Mouse (Mus musculus): ENCODE results near the gene C2cd3. TPM values are rescaled to one million over a fixed set of nuclear protein-coding genes. Genes with fewer than 3 reads are reported as not detected.

The C2cd3 gene
- polyA plus RNA-seq, 1 experiment = 27.1 TPM

DNA sequence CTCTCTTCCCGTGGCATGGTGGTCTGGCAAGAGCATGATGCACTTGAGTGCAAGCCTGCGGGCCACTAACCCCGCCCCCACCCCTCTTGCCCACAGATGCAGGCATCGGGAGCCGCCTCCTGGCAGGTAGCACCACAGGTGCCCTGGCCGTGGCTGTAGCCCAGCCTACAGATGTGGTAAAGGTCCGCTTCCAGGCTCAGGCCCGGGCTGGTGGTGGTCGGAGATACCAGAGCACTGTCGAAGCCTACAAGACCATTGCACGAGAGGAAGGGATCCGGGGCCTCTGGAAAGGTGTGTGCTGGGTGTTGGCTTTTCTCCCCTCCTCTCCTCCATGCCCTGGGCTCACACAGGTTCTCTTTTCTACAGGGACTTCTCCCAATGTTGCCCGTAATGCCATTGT, 125.9 kb downstream of the C2cd3 start:
- no peak for TF ChIP-seq GATA1 (IDR thresholded peaks at IDR 0.05; ENCODE audit: low read length)

DNA sequence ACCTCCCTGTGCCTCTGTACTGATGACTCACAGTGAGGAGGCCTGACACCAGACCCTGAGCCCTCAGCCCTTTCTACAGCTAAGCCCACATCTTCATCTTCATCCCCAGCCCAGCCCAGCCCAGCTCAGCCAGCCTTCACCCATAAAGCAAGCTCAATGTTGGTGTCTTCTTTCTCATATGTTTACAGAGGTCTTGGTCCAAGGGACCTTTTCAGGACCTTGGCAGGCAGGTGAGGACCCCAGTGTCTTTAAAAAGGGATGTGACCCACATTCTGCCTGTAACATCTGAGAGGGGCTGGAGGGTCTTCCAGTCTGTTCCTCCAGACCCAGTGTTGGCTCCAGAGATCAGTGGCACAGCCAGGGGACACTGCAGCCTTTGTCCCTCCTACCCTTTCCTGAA, 127.4 kb downstream of the C2cd3 start:
- TF ChIP-seq GATA1 (IDR thresholded peaks at IDR 0.05; ENCODE audit: low read length) = no peak

DNA sequence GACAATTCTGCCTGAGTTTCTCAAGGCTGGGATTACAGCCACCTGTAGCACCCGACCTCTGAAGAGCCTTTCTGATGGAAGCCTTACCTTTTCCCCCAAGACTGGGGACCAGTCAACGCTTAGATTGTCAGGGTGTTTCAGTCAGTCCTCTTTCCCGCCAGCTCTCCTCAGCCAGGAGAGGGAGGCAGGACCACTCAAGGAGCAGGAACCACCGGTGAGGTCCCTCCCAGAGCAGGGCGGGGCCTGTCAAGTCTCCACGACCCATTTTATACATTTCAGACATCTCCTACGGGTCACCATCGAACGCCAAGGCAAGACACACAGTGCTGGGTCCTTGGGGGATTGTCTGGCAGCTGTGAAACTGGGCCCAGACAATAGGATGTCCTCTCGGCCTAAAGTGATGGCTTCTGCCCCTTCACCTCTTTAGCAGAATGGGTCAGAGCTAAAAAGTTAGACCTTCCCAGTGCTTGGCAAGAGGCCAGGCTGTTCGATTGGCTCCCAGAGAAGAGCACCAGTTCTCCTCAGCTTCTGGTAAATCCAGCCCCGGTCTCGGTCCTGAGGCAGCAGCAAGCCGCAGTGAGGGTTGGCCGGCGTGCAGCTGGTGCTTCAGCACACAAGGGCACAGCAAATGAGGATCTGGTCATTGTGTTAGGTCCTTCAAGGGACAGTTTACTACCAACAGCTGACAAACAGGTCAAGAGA, 128.4 kb downstream of the C2cd3 start:
- TF ChIP-seq GATA1 (IDR thresholded peaks at IDR 0.05; ENCODE audit: low read length) = no peak

DNA sequence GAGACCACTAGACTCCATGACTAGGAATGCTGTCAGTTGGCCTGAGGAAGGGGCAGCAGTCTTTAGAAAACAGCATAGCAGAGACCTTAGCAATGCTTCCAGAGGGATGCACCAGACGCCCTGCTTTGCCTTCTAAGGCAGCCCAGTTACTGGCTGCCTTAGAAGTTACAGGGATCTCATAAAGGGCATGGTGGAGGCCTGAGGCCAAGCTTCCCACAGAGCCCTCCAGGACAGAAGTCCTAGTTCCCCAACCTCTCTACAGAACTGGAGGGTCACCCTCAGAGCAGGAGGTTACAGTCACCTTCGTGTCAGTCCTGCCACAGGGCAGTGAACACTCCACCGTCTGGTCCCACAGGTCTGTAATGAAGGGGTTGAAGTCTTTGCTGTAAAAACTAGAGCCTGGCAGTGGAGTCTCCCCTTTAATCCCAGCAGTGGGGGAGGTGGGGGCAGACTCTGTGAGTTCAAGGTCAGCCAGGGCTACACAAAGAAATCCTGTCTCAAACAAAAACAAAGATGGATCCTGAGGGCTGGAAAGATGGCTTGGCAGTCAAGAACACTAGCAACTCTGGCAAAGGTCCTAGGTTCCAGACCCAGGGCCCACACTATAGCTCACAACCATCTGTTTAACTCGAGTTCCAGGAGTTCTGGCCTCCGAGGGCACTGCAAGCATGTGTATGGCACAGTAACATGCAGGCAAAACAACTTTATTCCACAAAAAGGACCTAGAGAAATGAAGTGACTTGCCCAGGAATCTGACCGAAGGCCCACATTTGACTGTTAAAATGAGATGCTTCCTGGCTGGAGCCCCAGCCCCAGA, 129.2 kb downstream of the C2cd3 start:
- TF ChIP-seq GATA1 (IDR thresholded peaks at IDR 0.05; ENCODE audit: low read length) = no peak

DNA sequence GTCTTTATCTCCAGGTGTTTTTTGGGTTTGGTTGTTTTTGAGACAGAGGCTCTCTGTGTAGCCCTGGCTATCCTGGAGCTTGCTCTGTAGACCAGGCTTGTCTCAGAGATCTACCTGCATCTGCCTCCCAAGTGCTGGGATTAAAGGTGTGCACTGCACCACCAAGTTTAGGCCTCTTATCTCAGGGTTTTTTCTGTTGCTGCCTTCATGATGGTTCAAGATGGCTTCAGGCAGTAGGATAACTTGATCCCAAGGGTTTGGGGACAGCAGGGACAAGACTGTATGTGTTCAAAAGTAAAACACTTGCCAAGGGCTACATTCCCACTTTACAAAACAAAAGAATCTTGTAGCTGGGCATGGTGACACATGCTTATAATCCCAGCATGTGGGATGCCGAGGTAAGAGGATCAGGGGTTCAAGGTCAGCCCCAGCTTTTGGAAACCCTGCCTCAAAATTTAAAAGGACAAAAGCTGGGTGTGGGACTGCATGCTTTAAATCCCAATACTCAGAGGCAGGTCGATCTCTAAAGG, 129.9 kb downstream of the C2cd3 start:
- no peak for TF ChIP-seq GATA1 (IDR thresholded peaks at IDR 0.05; ENCODE audit: low read length)

DNA sequence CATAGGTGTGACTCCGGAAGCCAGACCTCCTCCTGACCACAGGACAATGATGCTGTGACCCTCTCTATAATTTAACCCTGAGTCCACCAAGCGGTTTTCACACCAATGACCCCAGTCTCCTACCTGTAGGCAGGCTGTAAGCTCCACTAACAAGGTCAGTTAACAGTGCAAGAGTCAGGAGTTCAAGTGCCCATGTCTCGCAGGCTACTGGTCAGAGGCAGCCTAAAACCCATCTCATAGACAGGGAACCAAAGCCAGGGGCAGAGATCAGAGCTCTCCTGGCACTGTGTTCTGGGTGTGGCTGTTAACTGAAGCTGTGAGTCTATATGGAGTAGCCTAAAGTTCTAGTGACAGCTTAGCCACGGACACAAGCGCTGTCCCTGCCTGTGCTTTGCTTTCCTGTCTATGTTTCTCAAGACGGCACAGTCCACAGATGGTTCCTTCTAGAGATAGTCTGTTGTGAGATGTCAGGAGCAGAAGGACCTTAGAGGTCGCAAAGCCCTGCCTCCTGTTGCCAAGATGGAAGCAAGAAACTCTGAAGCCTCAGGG, 130.4 kb downstream of the C2cd3 start:
- TF ChIP-seq GATA1 (IDR thresholded peaks at IDR 0.05; ENCODE audit: low read length) = no peak

DNA sequence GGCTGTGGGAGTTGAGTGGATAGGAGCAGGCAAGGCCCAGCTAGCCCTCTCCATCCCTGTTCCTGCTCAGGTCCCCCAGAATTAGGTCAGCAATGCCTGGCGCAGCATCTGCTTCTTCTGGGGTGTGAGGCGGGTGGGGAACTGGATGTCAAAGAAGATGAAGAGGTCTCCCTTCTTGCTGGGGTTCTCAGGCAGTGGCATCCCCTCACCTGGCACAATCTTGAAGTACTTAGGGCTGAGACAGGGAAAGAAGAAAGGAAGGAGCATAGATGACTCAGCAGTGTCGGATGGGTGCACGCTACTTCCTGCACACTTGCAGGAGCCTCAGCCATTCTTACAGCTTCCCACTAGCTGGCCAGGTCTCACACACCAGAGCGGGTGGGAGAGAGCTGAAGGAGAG, 131.0 kb downstream of the C2cd3 start:
- TF ChIP-seq GATA1 (IDR thresholded peaks at IDR 0.05; ENCODE audit: low read length) = no peak

DNA sequence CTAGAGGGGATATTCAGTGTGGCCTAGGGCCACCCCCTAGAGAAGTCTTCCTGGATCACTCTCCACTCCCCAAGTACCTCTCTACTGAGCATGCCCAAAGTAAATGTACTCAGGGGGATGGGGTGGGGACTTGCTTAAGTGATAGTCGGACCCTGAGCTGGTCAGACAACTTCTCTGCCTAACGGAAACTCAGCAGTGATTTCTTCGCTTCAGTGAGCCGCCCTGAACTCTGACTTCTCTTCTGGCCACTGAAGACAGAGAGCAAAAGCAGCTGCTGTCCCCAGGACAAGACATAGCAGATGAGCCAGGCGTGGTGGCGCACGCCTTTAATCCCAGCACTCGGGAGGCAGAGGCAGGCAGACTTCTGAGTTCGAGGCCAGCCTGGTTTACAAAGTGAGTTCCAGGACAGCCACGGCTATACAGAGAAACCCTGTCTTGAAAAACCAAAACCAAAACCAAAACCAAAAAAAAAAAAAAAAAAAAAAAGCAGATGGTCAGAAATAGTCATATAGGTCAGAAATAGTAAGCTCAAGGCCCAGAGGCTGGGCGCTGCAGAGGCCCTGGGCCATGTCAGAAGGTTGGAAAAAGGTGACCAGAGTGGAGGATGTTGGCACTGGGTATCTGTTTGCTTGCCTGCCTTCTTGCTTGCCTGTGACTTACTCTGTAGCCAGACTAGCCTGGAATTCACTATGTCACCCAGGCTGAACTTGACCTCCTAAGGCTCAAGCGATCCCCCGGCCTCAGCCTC, 132.9 kb downstream of the C2cd3 start:
- TF ChIP-seq GATA1 (IDR thresholded peaks at IDR 0.05; ENCODE audit: low read length) = no peak

DNA sequence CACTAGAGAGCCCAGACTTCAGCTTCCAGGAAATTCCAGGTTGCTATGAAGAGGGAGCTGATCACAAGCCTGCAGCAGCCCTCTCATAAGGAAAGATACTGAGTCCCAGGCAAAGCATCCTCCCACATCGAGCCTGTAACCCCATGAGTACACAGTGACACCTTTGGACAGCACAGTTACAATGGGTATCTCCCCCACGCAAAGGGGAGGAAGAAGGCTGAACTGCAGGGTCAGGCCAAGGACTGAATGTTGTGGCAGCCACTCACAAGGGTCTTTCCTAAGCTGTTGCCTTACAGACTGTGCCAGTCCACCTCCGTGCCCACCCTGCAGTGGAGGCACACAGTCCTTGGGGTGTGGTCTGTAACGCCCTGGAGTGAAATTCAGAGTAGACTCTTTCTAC, 134.5 kb downstream of the C2cd3 start:
- no peak for TF ChIP-seq GATA1 (IDR thresholded peaks at IDR 0.05; ENCODE audit: low read length)

DNA sequence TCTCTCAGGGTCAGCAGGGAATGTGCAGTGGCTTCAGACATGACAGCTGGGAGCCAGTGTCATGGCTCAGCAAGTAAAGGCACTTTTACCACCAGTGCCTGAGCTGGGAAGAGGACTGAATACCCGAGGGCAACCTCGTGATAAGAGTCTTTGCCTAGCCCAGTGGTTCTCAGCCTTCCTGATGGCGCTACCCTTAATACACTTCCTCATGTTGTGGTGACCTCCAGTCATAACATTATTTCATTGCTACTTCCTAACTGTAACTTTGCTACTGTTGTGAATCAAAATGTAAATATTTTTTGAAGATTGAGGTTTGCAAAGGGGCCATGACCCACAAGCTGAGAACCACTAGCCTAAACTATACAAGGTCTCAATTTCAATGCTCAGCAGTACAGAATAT, 136.6 kb downstream of the C2cd3 start:
- TF ChIP-seq GATA1 (IDR thresholded peaks at IDR 0.05; ENCODE audit: low read length) = no peak

DNA sequence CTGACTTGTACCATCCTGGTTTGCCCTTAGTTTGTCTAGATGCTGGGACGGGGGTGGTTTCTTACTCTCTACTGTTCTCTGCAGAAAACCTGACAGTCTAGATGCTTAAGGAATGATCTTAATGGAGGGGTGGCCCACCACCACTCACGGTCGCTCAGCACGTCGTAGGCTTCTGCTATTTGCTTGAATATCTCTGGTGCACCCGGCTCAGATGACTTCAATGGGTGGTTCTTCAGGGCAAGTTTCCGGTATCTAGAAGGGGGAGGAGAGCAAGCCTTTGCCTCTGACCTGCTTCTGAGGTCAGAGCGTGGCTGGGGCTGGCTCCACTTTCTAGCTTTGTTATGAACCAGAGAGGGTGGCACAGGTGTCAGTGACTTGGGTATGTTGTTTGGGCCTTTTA, 139.6 kb downstream of the C2cd3 start:
- TF ChIP-seq GATA1 (IDR thresholded peaks at IDR 0.05; ENCODE audit: low read length) = no peak

DNA sequence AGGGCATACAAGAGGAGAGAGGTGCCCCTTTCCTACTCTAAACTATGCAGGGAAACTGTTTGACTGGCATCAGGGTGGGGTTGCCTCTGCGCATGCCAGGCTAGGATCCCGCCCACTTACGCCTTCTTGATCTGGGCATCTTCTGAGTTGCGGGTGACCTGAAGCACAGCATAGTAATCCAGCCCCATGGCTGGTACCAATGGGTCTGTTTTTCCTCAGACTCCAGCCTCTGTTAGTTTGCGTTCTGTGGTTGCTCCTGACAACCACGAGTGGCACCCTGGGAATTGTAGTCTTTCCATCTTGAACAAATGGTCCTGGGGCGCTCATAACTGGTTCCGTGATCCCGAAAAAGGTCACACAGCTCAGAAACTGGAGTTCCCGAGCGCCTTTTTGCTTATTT, 142.5 kb downstream of the C2cd3 start, which contains the start of gene Dnajb13:
Gene Dnajb13, minus strand, starts transcription at position 388 of the 400 bp plus-strand sequence.
- TF ChIP-seq GATA1 (IDR thresholded peaks at IDR 0.05; ENCODE audit: low read length) = no peak

Other genes starting within 250 kb of the C2cd3 start
- gene Lipt2, start 213.0 kb upstream of the C2cd3 start, polyA plus RNA-seq (2012) = 8.4 and 11.0 TPM in 2 replicates
- gene Kcne3, start 195.7 kb upstream of the C2cd3 start, polyA plus RNA-seq (2012) = 1.1 and 1.7 TPM in 2 replicates
- 19.5 and 24.7 TPM in 2 replicates for gene Pgm2l1, start 144.8 kb upstream of the C2cd3 start, polyA plus RNA-seq (2012)
- gene P4ha3, start 86.7 kb upstream of the C2cd3 start, polyA plus RNA-seq (2012) = not detected in 2 replicates
- gene Ppme1, start 74 bp downstream of the C2cd3 start, polyA plus RNA-seq (2012) = 45.7 and 57.9 TPM in 2 replicates
- 0.04 TPM in 1 of 2 replicates, not detected in the other for gene Ucp3, start 100.8 kb downstream of the C2cd3 start, polyA plus RNA-seq (2012)
- 987 and 1,168 TPM in 2 replicates for gene Ucp2, start 121.1 kb downstream of the C2cd3 start, polyA plus RNA-seq (2012)
- gene Dnajb13, start 142.7 kb downstream of the C2cd3 start, polyA plus RNA-seq (2012) = not detected in 2 replicates
- 11.2 and 13.4 TPM in 2 replicates for gene Coa4, start 164.8 kb downstream of the C2cd3 start, polyA plus RNA-seq (2012)
- gene Rab6a, start 235.2 kb downstream of the C2cd3 start, polyA plus RNA-seq (2012) = 22.5 and 28.2 TPM in 2 replicates
- 1.2 and 1.7 TPM in 2 replicates for gene Mrpl48, start 236.1 kb downstream of the C2cd3 start, polyA plus RNA-seq (2012)

Measured in G1E-ER4 (cell line).